Mouse (Mus musculus) C2C12 (cell line): ENCODE results near the gene Gmpr. TPM values are rescaled to one million over a fixed set of nuclear protein-coding genes. Genes with fewer than 3 reads are reported as not detected.

Experiments
- H3K27me3 ChIP-seq: one replicate; pipeline ENCODE4 v1.6.1; 2011; ENCODE audit not compliant: control insufficient read depth, insufficient read depth, insufficient read length
- H3K36me3 ChIP-seq: one replicate; pipeline ENCODE4 v1.6.1; 2011; ENCODE audit not compliant: control insufficient read depth, insufficient read depth
- H3K4me3 ChIP-seq: one replicate; pipeline ENCODE4 v1.5.1; 2011; ENCODE audit warnings: mild to moderate bottlenecking, control low read depth; ENCODE audit not compliant: poor library complexity, insufficient read depth, severe bottlenecking
- H3K79me2 ChIP-seq: one replicate; pipeline ENCODE4 v1.6.1; 2011; ENCODE audit not compliant: control insufficient read depth, insufficient read depth
- H3K79me3 ChIP-seq: one replicate; pipeline ENCODE4 v1.6.1; 2011; ENCODE audit warnings: low read depth, control low read depth
- H3ac ChIP-seq: one replicate; pipeline ENCODE3; 2011; ENCODE audit warnings: low read depth; ENCODE audit not compliant: control insufficient read depth, insufficient read length
- CEBPB ChIP-seq: IDR thresholded peaks from one replicate; pipeline ENCODE4 v1.6.1; 2011; ENCODE audit warnings: low read depth, mild to moderate bottlenecking, control low read depth, moderate library complexity
- CTCF ChIP-seq: IDR thresholded peaks from one replicate; pipeline ENCODE4 v1.5.1; 2011; ENCODE audit not compliant: control insufficient read depth, insufficient read depth, insufficient read length
- FOSL1 ChIP-seq: IDR thresholded peaks from one replicate; pipeline ENCODE4 v1.8.0; 2011; ENCODE audit warnings: mild to moderate bottlenecking, low read length; ENCODE audit not compliant: poor library complexity, insufficient read depth, severe bottlenecking
- MAX ChIP-seq: IDR thresholded peaks from one replicate; pipeline ENCODE4 v1.6.1; 2011; ENCODE audit warnings: mild to moderate bottlenecking, control low read depth
- MYOD1 ChIP-seq: IDR thresholded peaks from one replicate; pipeline ENCODE4 v1.6.1; 2011; ENCODE audit warnings: low read depth; ENCODE audit not compliant: control insufficient read depth, insufficient read length
- MYOG ChIP-seq: IDR thresholded peaks from one replicate; pipeline ENCODE4 v1.6.1; 2011; ENCODE audit not compliant: control insufficient read depth, insufficient read length; ENCODE audit errors: extremely low read depth
- USF1 ChIP-seq: IDR thresholded peaks from one replicate; pipeline ENCODE4 v1.6.1; 2011; ENCODE audit warnings: low read depth, mild to moderate bottlenecking, control low read depth, moderate library complexity
- polyA plus RNA-seq: library from polyadenylated mRNA; unstranded; fragments of >200 nt; fragmentation: generic; extraction: Trizol; gene quantifications from one replicate; pipeline ENCODE4 v1.2.1, GENCODE M21; 2012; ENCODE audit warnings: missing spikeins

Gmpr gene
- polyA plus RNA-seq, 1 experiment, result 12.9 TPM

DNA sequence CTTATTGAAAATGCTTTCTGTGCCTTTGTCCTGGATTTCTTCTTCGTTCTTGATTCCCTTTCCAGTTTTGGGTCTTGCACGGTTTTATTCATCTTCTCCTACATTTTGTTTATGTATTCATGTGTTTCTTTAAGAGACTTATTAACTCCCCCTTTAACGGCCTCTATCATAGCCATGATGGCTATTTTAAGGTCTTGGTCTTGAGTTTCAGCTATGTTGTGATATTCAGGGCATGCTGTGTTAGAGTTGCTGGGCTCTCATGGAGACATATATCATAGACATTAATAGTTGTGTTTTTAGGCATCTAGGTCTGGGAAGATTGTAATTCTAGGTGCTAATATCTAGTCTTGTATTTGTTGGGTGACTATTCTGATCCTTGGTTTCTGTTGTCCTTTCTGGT is 8.6 kb upstream of the Gmpr start:
- Histone ChIP-seq H3K79me3 (no peaks in the 10 kb centered on the region), H3K27me3 (no peaks in the 10 kb centered on the region), H3K79me2 (no peaks in the 10 kb centered on the region), H3K36me3 (no peaks in the 10 kb centered on the region), H3ac (no peak overlapping the region), H3K4me3 (no peak overlapping the region)
- TF ChIP-seq CTCF (no peak), USF1 (no peak), CEBPB (no peak), FOSL1 (no peak), MYOG (no peak), MAX (no peak), MYOD1 (no peak)

GRCm38 (mm10) chr13:45499391-45499790 is 7.9 kb upstream of the Gmpr start:
- Histone ChIP-seq H3ac (no peak overlapping the region), H3K36me3 (no peaks in the 10 kb centered on the region), H3K79me3 (no peaks in the 10 kb centered on the region), H3K79me2 (no peaks in the 10 kb centered on the region), H3K27me3 (no peaks in the 10 kb centered on the region), H3K4me3 (no peak overlapping the region)
- no peak for TF ChIP-seq CEBPB
- no peak for TF ChIP-seq FOSL1
- TF ChIP-seq CTCF, result no peak

- no peak overlapping the region for H3ac ChIP-seq
- no peaks in the 10 kb centered on the region for H3K79me3 ChIP-seq
- no peaks in the 10 kb centered on the region for H3K79me2 ChIP-seq
- no peaks in the 10 kb centered on the region for H3K36me3 ChIP-seq
- H3K27me3 ChIP-seq, result no peaks in the 10 kb centered on the region
- TF ChIP-seq MAX (no peak), USF1 (no peak), MYOG (no peak), FOSL1 (no peak), CTCF (no peak), CEBPB (no peak)
- H3K4me3 ChIP-seq, result no peak overlapping the region
Measured at GRCm38 (mm10) chr13:45499906-45500305, 7.3 kb upstream of the Gmpr start.

DNA sequence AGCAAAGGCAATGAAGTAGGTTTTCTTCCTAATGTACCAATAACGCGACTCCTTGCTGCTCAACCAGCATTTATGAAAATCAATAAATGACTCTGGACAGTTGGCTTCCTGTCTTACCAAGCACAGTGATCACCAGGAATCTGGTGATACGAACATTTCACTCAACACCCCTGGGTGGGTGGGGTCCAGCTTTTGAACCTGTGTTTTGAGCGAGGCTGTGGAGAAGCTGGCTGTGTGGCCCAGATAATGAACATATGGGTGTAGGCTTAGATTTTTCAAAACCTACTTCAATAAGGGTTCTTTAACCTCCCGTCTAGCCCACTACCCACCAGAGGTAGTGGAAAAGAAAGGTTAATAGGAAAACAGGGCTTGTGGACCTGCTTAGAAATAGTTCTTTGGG is 4.5 kb upstream of the Gmpr start:
- no peaks in the 10 kb centered on the region for H3K79me2 ChIP-seq
- TF ChIP-seq MYOD1 (no peak), USF1 (no peak), CEBPB (no peak), FOSL1 (no peak), MYOG (no peak), MAX (no peak), CTCF (no peak)
- no peak overlapping the region for H3ac ChIP-seq
- no peak overlapping the region for H3K4me3 ChIP-seq
- no peaks in the 10 kb centered on the region for H3K36me3 ChIP-seq
- H3K79me3 ChIP-seq, result no peaks in the 10 kb centered on the region
- no peaks in the 10 kb centered on the region for H3K27me3 ChIP-seq

- Histone ChIP-seq H3K27me3 (no peaks in the 10 kb centered on the region), H3ac (no peak overlapping the region), H3K79me2 (no peaks in the 10 kb centered on the region), H3K79me3 (no peaks in the 10 kb centered on the region), H3K36me3 (no peaks in the 10 kb centered on the region), H3K4me3 (no peak overlapping the region)
- no peak for TF ChIP-seq FOSL1
- no peak for TF ChIP-seq CEBPB
- no peak for TF ChIP-seq MAX
- no peak for TF ChIP-seq MYOD1
- TF ChIP-seq CTCF, result no peak
- TF ChIP-seq USF1, result no peak
- TF ChIP-seq MYOG, result no peak
Measured at GRCm38 (mm10) chr13:45505546-45505945, 1.7 kb upstream of the Gmpr start.

DNA sequence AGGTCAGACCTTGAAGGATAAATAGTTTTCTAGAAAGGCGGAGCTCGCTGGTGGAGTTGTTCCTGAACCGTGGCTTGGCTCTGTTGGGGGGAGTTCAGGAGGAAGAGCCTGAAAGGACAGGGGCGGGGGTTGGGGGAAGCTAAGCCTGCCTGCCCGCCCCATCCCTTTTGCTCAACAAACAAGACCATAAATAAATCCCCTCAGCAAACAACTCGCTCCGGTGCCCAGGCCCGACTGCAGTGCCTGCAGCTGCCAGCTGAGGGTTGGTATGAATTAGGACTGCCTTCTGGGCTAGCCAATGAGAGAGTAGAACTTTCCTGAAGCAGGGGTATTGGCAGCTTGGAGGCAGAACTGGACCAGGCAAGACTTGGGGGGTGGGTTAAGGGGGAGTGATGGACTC is 1.3 kb downstream of the Gmpr start:
- TF ChIP-seq MAX (no peak), CEBPB (no peak), USF1 (no peak), FOSL1 (no peak), CTCF (no peak), MYOG (no peak), MYOD1 (no peak)
- H3ac ChIP-seq, result no peak overlapping the region
- no peak overlapping the region for H3K4me3 ChIP-seq
- no peaks in the 10 kb centered on the region for H3K79me2 ChIP-seq
- H3K36me3 ChIP-seq, result no peaks in the 10 kb centered on the region
- no peaks in the 10 kb centered on the region for H3K27me3 ChIP-seq
- H3K79me3 ChIP-seq, result no peaks in the 10 kb centered on the region
